Mouse (Mus musculus) olfactory bulb, adult 2 months (tissue): ENCODE measurements at regions not wholly inside any gene's neighbourhood (a gene's known extent, or its start where the extent isn't known, plus 50 kb on each side); places are given as distances from the start of the nearest gene placed in this dataset.

Experiments used
- CTCF ChIP-seq: fragments of 200-500 bp; IDR thresholded peaks from 2 replicates; pipeline ENCODE4 v1.5.1; 2012; ENCODE audit warnings: low read depth, mild to moderate bottlenecking, low read length, moderate library complexity; ENCODE audit not compliant: insufficient read depth
- POLR2A ChIP-seq: fragments of 200-500 bp; IDR thresholded peaks from 2 replicates; pipeline ENCODE4 v1.6.1; 2012; ENCODE audit warnings: mild to moderate bottlenecking, low read depth, low read length, moderate library complexity; ENCODE audit not compliant: insufficient read depth

DNA sequence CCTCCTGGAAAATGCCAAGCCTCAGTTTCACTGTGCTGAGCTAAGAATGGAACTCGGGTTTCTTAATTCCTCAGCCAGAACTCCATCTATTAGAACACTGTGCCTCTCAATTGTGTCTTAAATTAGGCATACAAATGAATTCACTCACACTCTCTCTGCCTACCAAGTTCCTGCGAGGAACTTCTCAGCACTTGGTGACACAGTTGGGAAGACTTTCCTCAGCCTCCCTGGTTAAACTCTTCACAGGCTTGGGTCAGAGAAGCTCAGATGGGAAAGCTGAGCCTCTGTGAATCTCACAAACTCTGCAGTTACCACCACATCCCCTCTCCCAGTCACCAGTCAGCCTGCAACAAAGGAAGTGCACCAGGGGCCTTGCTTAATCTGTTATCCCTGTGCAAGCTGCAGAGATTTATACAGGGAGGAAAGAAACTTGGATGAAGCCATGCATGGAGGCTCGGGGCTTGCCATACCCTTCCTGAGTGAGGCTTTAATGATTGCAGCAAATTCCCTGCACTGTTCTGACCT lies 188.9 kb upstream of the Cnr1 start:
- TF ChIP-seq POLR2A: no peak
- TF ChIP-seq CTCF: no peak
